Mouse (Mus musculus) v-Abl transformed pro-B cells (cell line): ENCODE results near the gene Upk3bl.
"Not testable (repeated sequence)": the region's sequence is repeated elsewhere in the genome, so short reads cannot be mapped to it uniquely, and the experiment has no call there.

Source experiments
- in situ Hi-C, 2 experiments: fragments of 400-800 bp; cut with MboI; formaldehyde crosslinking; loops; one replicate each; pipeline ENCODE4 v1.15.1; 2025; ENCODE audit not compliant: unreplicated experiment in 2 of 2

Upk3bl gene

GRCm38 (mm10) chr5:136083669-136084107, 29.4 kb downstream of the Upk3bl start, which contains the start of gene Rasa4:
Gene Rasa4, plus strand, starts transcription at chr5:136083916.
- in situ Hi-C loops = loop anchor here in 1 of 2 experiments (25.0 kb wide), 2 partner anchors 104 to 679 kb away; partner anchors contain the start of gene Prkrip1

- in situ Hi-C loops = loop anchor here in 1 of 2 experiments (25.0 kb wide), 2 partner anchors 103 to 678 kb away; partner anchors contain the start of gene Prkrip1
These were observed 30.0 kb downstream of the Upk3bl start for GRCm38 (mm10) chr5:136084144-136084881.

- in situ Hi-C loops = loop anchor here in 1 of 2 experiments (25.0 kb wide), 2 partner anchors 102 to 677 kb away; partner anchors contain the start of gene Prkrip1
These were observed 30.8 kb downstream of the Upk3bl start for GRCm38 (mm10) chr5:136084891-136085651.

- in situ Hi-C loops = loop anchor here in 1 of 2 experiments (25.0 kb wide), 2 partner anchors 101 to 676 kb away; partner anchors contain the start of gene Prkrip1
These were observed 32.0 kb downstream of the Upk3bl start for GRCm38 (mm10) chr5:136086290-136086689.

GRCm38 (mm10) chr5:136088821-136089575, 34.7 kb downstream of the Upk3bl start:
- in situ Hi-C loops = loop anchor here in 1 of 2 experiments (25.0 kb wide), 2 partner anchors 98 to 673 kb away; partner anchors contain the start of gene Prkrip1

GRCm38 (mm10) chr5:136091927-136092326, 37.6 kb downstream of the Upk3bl start:
- in situ Hi-C loops = loop anchor here (10.0 to 25.0 kb wide), 3 partner anchors 95 to 793 kb away; partner anchors contain the start of genes Col26a1 (in 1 of the 2) and Prkrip1 (in 1 of the 2)

GRCm38 (mm10) chr5:136094249-136095010, 40.1 kb downstream of the Upk3bl start:
- in situ Hi-C loops = loop anchor here (10.0 to 25.0 kb wide), 3 partner anchors 93 to 790 kb away; partner anchors contain the start of genes Col26a1 (in 1 of the 2) and Prkrip1 (in 1 of the 2)

GRCm38 (mm10) chr5:136095089-136095488, 40.8 kb downstream of the Upk3bl start:
- in situ Hi-C loops = loop anchor here (10.0 to 25.0 kb wide), 3 partner anchors 92 to 790 kb away; partner anchors contain the start of genes Col26a1 (in 1 of the 2) and Prkrip1 (in 1 of the 2)

- in situ Hi-C loops = loop anchor here (10.0 to 25.0 kb wide), 3 partner anchors 89 to 786 kb away; partner anchors contain the start of genes Col26a1 (in 1 of the 2) and Prkrip1 (in 1 of the 2)
These were observed 44.2 kb downstream of the Upk3bl start for GRCm38 (mm10) chr5:136098536-136098935.

- in situ Hi-C loops = loop anchor here in 1 of 2 experiments (10.0 kb wide), 1 partner anchor 653 kb away; no protein-coding TSS in a partner anchor
These were observed 48.0 kb downstream of the Upk3bl start for GRCm38 (mm10) chr5:136102099-136102820.

- in situ Hi-C loops = loop anchor here in 1 of 2 experiments (10.0 kb wide), 1 partner anchor 650 kb away; no protein-coding TSS in a partner anchor
These were observed 50.2 kb downstream of the Upk3bl start for GRCm38 (mm10) chr5:136104511-136104910.

GRCm38 (mm10) chr5:136108486-136108885, 54.2 kb downstream of the Upk3bl start:
- in situ Hi-C loops = loop anchor here in 1 of 2 experiments (10.0 kb wide), 1 partner anchor 646 kb away; no protein-coding TSS in a partner anchor

- in situ Hi-C loops = loop anchor here in 1 of 2 experiments (10.0 kb wide), 1 partner anchor 646 kb away; no protein-coding TSS in a partner anchor
These were observed 54.8 kb downstream of the Upk3bl start for GRCm38 (mm10) chr5:136109042-136109441.

- in situ Hi-C loops = not testable (repeated sequence)
These were observed 59.3 kb downstream of the Upk3bl start for GRCm38 (mm10) chr5:136113546-136113945.
